Mouse (Mus musculus) spleen, adult 2 months (tissue): Measurements from ENCODE around the gene Igdcc4.

Experiments used
- CTCF ChIP-seq: fragments of 200-500 bp; IDR thresholded peaks from 2 replicates; pipeline ENCODE4 v1.5.1; 2011; ENCODE audit warnings: mild to moderate bottlenecking, inconsistent platforms; ENCODE audit not compliant: insufficient read depth, insufficient read length, insufficient replicate concordance; ENCODE audit errors: extremely low read depth
- POLR2A ChIP-seq: fragments of 200-500 bp; IDR thresholded peaks from 2 replicates; pipeline ENCODE4 v1.6.1; 2011; ENCODE audit warnings: low read depth, low read length, inconsistent platforms

- no peak for TF ChIP-seq CTCF
- TF ChIP-seq POLR2A = no peak
These were observed 74.1 kb downstream of the Igdcc4 start for GRCm38 (mm10) chr9:65175234-65175938.
